Mouse (Mus musculus) forebrain, embryonic 11.5 days (tissue): ENCODE data around the gene Tcf7. TPM values are rescaled to one million over a fixed set of nuclear protein-coding genes. Genes with fewer than 3 reads are reported as not detected.

ENCODE experiments used
- ATAC-seq: fragments of 200-750 bp; cut with Nextera tagmentation; replicated peaks from 2 replicates; pipeline ENCODE4 v1.8.0; 2017; ENCODE audit warnings: moderate TSS enrichment; ENCODE audit not compliant: low FRiP score
- DNase-seq: peaks from one replicate; pipeline ENCODE4 v3.0.0-alpha.2; 2017; ENCODE audit warnings: low spot score
- H3K27ac ChIP-seq: fragments of 300-500 bp; sonication (generic); 2 replicates; pipeline ENCODE4 v1.5.1; 2014; ENCODE audit warnings: low read depth, low read length
- H3K27me3 ChIP-seq: fragments of 300-500 bp; sonication (generic); 2 replicates; pipeline ENCODE4 v1.6.1; 2014; ENCODE audit warnings: mild to moderate bottlenecking, low read length, mixed read lengths; ENCODE audit not compliant: control insufficient read depth, insufficient read depth
- H3K36me3 ChIP-seq: fragments of 300-500 bp; sonication (generic); 2 replicates; pipeline ENCODE4 v1.6.1; 2014; ENCODE audit warnings: mild to moderate bottlenecking, low read length, moderate library complexity, mixed read lengths; ENCODE audit not compliant: control insufficient read depth, insufficient read depth
- H3K4me1 ChIP-seq: fragments of 300-500 bp; sonication (generic); replicated peaks from 2 replicates; pipeline ENCODE4 v1.6.1; 2014; ENCODE audit warnings: low read length, mixed read lengths; ENCODE audit not compliant: control insufficient read depth, insufficient read depth
- H3K4me2 ChIP-seq: fragments of 300-500 bp; sonication (generic); 2 replicates; pipeline ENCODE4 v1.6.1; 2014; ENCODE audit warnings: low read depth, mild to moderate bottlenecking, low read length, moderate library complexity, mixed read lengths; ENCODE audit not compliant: severe bottlenecking
- H3K4me3 ChIP-seq: fragments of 300-500 bp; sonication (generic); 2 replicates; pipeline ENCODE4 v1.5.1; 2014; ENCODE audit warnings: low read depth, low read length
- H3K9ac ChIP-seq: fragments of 300-500 bp; sonication (generic); 2 replicates; pipeline ENCODE4 v1.6.1; 2014; ENCODE audit warnings: low read length
- H3K9me3 ChIP-seq: fragments of 300-500 bp; sonication (generic); 2 replicates; pipeline ENCODE4 v1.6.1; 2016; ENCODE audit warnings: low read length, mixed read lengths; ENCODE audit not compliant: control insufficient read depth
- WGBS: fragments of 180-500 bp; shearing (Covaris S2); extraction: QIAGEN DNeasy Blood & Tissue Kit; methylation state at CpG from one replicate; pipeline ENCODE4 v1.1.7; 2014; 5-methylcytosine and 5-hydroxymethylcytosine counted together
- polyA plus RNA-seq: library from polyadenylated mRNA; unstranded; fragments of >200 nt; fragmentation: Nextera tagmentation; extraction: Ambion mirVana; gene quantifications from 2 replicates; pipeline ENCODE4 v1.2.1, GENCODE M21; 2014

Tcf7 gene
- 9.5 and 9.6 TPM in 2 replicates for polyA plus RNA-seq

- Histone ChIP-seq H3K4me3 (peak within 1 kb of the TSS; percentile 63), H3K9me3 (no peaks in the 10 kb centered on the region), H3K27ac (no peak within 1 kb of the TSS), H3K27me3 (peaks cover 28% of the 10 kb centered on the region), H3K4me1 (peaks cover 22% of the 10 kb centered on the region), H3K36me3 (no peaks in the 10 kb centered on the region), H3K4me2 (peak within 1 kb of the TSS; percentile 94), H3K9ac (peak within 1 kb of the TSS; percentile 66)
- DNase-seq (peak; percentile 93), ATAC-seq (peak; percentile 70)
- 1% methylated on average over 59 of the region's 97 CpGs for WGBS
These were observed at the start of gene Tcf7 for GRCm38 (mm10) chr11:52282774-52283595. Gene Tcf7, minus strand, starts transcription at chr11:52283014.

DNA sequence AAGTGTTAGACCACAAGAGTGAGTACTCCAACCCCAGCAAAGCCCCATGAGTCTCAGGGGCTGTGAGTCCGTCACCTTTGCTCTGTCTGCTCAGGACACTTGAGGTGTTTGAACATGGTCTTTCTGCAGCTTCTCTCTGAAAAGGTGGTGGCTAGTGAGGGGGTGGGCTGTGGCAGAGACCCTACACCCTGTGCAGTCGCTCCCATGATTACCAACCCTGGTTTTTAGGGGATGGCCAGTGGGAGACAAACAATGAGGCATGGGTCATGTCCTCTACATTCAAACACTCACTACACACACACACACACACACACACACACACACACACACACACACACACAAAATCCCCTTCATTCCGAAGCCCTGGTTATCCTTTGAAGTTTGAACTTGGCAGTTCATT is 44.5 kb upstream of the Tcf7 start:
- H3K27ac ChIP-seq: no peak overlapping the region
- ATAC-seq: no peak
- WGBS: 65% methylated on average over 3 of the region's 3 CpGs

DNA sequence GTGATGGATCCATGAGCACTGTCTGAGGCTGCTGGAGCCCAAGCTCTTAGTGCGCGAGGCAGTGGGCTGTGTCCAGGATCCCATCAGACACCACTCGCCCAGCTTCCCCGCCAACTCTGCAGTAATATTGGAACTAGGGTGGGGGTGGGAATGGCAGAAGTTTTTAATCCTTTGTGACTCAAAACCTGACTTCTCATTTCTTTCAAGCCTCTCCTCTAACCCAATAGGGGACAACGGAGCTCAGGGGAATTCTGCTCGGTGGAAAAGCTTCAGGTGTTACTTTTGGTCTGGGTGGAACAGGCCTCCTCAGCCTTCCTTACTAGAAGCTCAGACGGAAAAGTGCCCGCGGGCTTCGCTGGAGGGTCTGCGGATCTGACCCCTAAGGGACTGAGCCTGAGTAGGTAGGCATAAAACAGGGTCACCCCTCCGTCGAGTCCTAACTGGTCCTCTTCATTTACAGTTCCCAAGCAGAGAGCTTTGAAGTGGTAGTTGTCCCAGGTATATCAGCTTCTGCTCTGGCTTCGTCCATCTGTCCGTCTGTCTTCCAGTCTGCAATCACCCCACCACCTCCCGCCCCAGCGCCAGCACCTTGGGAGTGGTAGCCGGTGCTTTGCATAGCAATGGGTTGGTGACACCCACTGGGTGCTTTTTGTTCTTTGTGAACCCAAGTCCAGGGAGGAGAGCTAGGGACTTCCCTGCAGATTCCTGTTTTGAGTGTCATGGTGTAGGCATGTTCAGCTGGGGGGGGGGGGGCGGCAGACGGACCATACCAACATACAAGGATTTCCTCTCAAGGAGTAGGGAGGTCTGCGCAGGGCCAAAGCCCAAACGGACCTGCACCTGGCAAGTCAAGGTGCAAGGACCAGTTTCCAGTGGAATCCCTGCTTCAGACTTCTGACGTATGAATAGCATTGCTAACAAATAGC is 41.9 kb upstream of the Tcf7 start:
- H3K36me3 ChIP-seq: no peaks in the 10 kb centered on the region
- H3K4me1 ChIP-seq: no peaks in the 10 kb centered on the region
- ATAC-seq (no peak), DNase-seq (no peak)
- H3K9ac ChIP-seq: no peak overlapping the region
- no peak overlapping the region for H3K4me2 ChIP-seq
- no peak overlapping the region for H3K27ac ChIP-seq
- WGBS: 58% methylated on average over 23 of the region's 23 CpGs
- no peak overlapping the region for H3K4me3 ChIP-seq
- H3K9me3 ChIP-seq: no peaks in the 10 kb centered on the region
- H3K27me3 ChIP-seq: no peaks in the 10 kb centered on the region

More for the DNA sequence above, 44.5 kb upstream of the Tcf7 start:
- DNase-seq: no peak
- H3K4me2 ChIP-seq: no peak overlapping the region
- H3K36me3 ChIP-seq: no peaks in the 10 kb centered on the region
- no peaks in the 10 kb centered on the region for H3K9me3 ChIP-seq
- H3K27me3 ChIP-seq: no peaks in the 10 kb centered on the region
- no peak overlapping the region for H3K4me3 ChIP-seq
- H3K9ac ChIP-seq: no peak overlapping the region
- no peaks in the 10 kb centered on the region for H3K4me1 ChIP-seq

- WGBS: 70% methylated on average over 3 of the region's 3 CpGs
- no peak overlapping the region for H3K9ac ChIP-seq
- no peak overlapping the region for H3K4me2 ChIP-seq
- H3K4me3 ChIP-seq: no peak overlapping the region
- H3K36me3 ChIP-seq: no peaks in the 10 kb centered on the region
- no peak overlapping the region for H3K27ac ChIP-seq
- DNase-seq (no peak), ATAC-seq (no peak)
- H3K4me1 ChIP-seq: no peaks in the 10 kb centered on the region
- H3K27me3 ChIP-seq: no peaks in the 10 kb centered on the region
- H3K9me3 ChIP-seq: no peaks in the 10 kb centered on the region
These were observed 38.7 kb upstream of the Tcf7 start for GRCm38 (mm10) chr11:52321540-52321939.

DNA sequence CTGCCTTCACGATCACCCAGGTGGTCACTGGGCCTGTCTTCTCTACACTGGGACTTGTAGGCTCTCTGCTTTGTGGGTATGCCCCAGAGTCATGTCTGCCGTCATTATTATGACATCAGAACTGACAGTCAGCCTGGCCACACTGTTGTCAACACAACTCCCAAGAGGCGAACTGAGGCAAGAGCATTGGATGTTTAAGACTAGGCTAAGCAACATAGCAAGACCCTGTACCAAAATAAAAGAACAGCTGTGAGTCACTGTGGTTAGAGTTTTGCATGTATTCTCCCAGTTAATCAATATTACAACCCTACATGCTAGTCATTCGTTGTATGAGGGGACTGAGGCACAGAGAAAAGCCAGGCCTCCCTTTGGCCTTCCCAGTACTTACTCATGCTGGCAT is 37.7 kb upstream of the Tcf7 start:
- no peaks in the 10 kb centered on the region for H3K9me3 ChIP-seq
- no peak for ATAC-seq
- WGBS: 82% methylated on average over 4 of the region's 4 CpGs
- DNase-seq: no peak
- H3K4me1 ChIP-seq: no peaks in the 10 kb centered on the region
- H3K27me3 ChIP-seq: no peaks in the 10 kb centered on the region
- H3K27ac ChIP-seq: no peak overlapping the region
- no peak overlapping the region for H3K4me2 ChIP-seq
- no peaks in the 10 kb centered on the region for H3K36me3 ChIP-seq
- H3K4me3 ChIP-seq: no peak overlapping the region
- H3K9ac ChIP-seq: no peak overlapping the region

DNA sequence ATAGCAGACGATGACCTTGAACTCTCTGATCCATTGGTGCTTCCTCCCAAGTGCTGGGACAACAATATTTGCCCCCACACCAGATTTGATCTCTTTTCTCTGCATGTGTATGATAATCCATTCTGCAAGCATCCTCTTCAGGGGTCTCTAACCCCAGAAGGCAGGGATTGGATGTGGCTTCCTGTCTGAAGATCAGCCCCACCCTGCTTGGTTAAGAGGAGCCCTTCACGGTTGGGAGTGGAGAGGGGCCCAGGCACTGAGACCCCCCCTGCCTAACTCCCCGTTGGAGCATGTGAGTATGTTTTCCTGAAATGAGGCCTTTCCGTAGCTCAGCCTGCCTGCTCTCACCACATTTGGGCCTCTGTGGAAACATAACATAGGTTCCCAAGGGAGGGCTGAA is 36.9 kb upstream of the Tcf7 start:
- Histone ChIP-seq H3K9ac (no peak overlapping the region), H3K4me3 (no peak overlapping the region), H3K4me2 (no peak overlapping the region), H3K27ac (no peak overlapping the region), H3K27me3 (no peaks in the 10 kb centered on the region), H3K36me3 (no peaks in the 10 kb centered on the region), H3K9me3 (no peaks in the 10 kb centered on the region), H3K4me1 (no peaks in the 10 kb centered on the region)
- WGBS: 78% methylated on average over 4 of the region's 4 CpGs
- DNase-seq (no peak), ATAC-seq (no peak)

DNA sequence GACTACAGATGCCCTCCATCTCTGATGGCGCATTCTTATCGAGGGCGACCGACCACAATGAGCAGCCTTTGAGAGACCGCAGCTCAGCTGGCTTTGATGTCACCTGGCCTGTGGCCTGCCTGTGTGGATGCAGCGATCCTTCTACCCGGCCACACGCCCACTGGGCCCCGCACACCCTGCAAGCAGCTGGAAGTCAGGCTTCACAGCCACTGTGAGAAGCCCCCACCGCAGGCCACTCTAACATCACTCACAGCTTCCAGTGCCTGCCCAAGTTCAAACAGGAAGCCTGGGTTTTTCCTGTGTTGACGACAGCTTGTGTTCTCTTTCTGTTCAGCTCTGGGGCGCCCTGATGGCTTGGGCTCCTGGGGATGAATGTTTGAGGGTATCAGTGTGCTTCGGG is 35.6 kb upstream of the Tcf7 start:
- Histone ChIP-seq H3K27me3 (no peaks in the 10 kb centered on the region), H3K27ac (no peak overlapping the region), H3K9ac (no peak overlapping the region), H3K4me1 (no peaks in the 10 kb centered on the region), H3K4me2 (no peak overlapping the region), H3K36me3 (no peaks in the 10 kb centered on the region), H3K4me3 (no peak overlapping the region), H3K9me3 (no peaks in the 10 kb centered on the region)
- 78% methylated on average over 13 of the region's 13 CpGs for WGBS
- no peak for ATAC-seq
- no peak for DNase-seq

DNA sequence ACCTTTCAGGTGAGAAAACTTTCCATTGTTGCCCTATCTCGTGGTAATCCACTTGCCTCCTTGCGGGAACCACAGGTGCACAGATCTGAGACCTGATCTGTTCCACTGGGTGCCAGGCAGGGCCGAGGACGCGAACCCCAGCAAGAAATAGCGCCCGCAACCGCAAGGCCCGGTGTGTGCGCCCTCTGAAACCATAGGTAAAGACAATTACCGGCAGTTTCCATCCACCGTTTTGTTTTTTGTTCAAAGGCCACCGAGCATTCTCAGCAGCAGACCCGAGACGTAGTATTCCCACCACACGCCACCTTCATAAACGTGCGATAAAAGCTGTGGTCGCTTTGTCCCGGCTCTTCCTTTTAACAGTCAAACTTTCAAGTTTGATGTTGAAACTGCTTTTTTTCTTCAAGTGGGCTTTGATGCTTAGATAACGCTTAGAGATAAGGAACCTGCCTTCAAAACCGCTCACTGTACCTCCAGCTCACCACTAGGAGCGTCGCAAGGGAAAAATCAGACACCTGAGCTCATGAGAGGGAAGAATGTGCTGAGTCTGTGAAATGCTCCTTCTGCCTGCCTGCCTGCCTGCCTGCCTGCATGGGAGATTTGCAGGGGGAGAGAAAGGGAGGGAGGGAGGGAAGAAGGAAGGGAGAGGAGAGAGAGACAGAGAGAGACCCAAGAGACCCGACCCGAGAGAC is 31.4 kb upstream of the Tcf7 start:
- ATAC-seq: no peak
- no peak overlapping the region for H3K4me2 ChIP-seq
- no peaks in the 10 kb centered on the region for H3K9me3 ChIP-seq
- H3K27ac ChIP-seq: no peak overlapping the region
- H3K36me3 ChIP-seq: no peaks in the 10 kb centered on the region
- H3K4me1 ChIP-seq: no peaks in the 10 kb centered on the region
- no peaks in the 10 kb centered on the region for H3K27me3 ChIP-seq
- no peak for DNase-seq
- 13% methylated on average over 26 of the region's 26 CpGs for WGBS
- no peak overlapping the region for H3K9ac ChIP-seq
- no peak overlapping the region for H3K4me3 ChIP-seq
